Mouse (Mus musculus) neural tube, embryonic 13.5 days (tissue): ENCODE data around the gene Cdk2ap2. TPM values are rescaled to one million over a fixed set of nuclear protein-coding genes. Genes with fewer than 3 reads are reported as not detected.

ENCODE experiments used
- ATAC-seq: fragments of 200-750 bp; cut with Nextera tagmentation; 2 replicates; pipeline ENCODE4 v1.8.0; 2017; ENCODE audit warnings: low read depth, mild to moderate bottlenecking, moderate TSS enrichment, moderate library complexity
- H3K27ac ChIP-seq: fragments of 300-500 bp; sonication (generic); replicated peaks from 2 replicates; pipeline ENCODE4 v1.5.1; 2015; ENCODE audit warnings: moderate library complexity, mild to moderate bottlenecking, inconsistent platforms
- H3K27me3 ChIP-seq: fragments of 300-500 bp; sonication (generic); 2 replicates; pipeline ENCODE4 v1.6.1; 2015; ENCODE audit warnings: mild to moderate bottlenecking, inconsistent platforms
- H3K36me3 ChIP-seq: fragments of 300-500 bp; sonication (generic); 2 replicates; pipeline ENCODE4 v1.6.1; 2015; ENCODE audit warnings: mild to moderate bottlenecking, inconsistent platforms
- H3K4me1 ChIP-seq: fragments of 300-500 bp; sonication (generic); replicated peaks from 2 replicates; pipeline ENCODE4 v1.6.1; 2015; ENCODE audit warnings: inconsistent platforms
- H3K4me2 ChIP-seq: fragments of 300-500 bp; sonication (generic); 2 replicates; pipeline ENCODE4 v1.6.1; 2015; ENCODE audit warnings: inconsistent platforms, mild to moderate bottlenecking, moderate library complexity
- H3K4me3 ChIP-seq: fragments of 300-500 bp; sonication (generic); 2 replicates; pipeline ENCODE4 v1.5.1; 2015; ENCODE audit warnings: mild to moderate bottlenecking, inconsistent platforms
- H3K9ac ChIP-seq: fragments of 300-500 bp; sonication (generic); 2 replicates; pipeline ENCODE4 v1.6.1; 2015; ENCODE audit warnings: moderate library complexity, mild to moderate bottlenecking, inconsistent platforms
- H3K9me3 ChIP-seq: fragments of 300-500 bp; sonication (generic); 2 replicates; pipeline ENCODE4 v1.6.1; 2016; ENCODE audit warnings: inconsistent platforms
- WGBS: fragments of 180-500 bp; shearing (Covaris S2); methylation state at CpG from one replicate; pipeline ENCODE4 v1.1.7; 2015; 5-methylcytosine and 5-hydroxymethylcytosine counted together
- polyA plus RNA-seq: library from polyadenylated mRNA; unstranded; fragments of >200 nt; fragmentation: Nextera tagmentation; extraction: Ambion mirVana; gene quantifications from 2 replicates; pipeline ENCODE4 v1.2.1, GENCODE M21; 2015

Cdk2ap2 gene
- polyA plus RNA-seq, 1 experiment from 2014 or later, result 86.4 TPM

DNA sequence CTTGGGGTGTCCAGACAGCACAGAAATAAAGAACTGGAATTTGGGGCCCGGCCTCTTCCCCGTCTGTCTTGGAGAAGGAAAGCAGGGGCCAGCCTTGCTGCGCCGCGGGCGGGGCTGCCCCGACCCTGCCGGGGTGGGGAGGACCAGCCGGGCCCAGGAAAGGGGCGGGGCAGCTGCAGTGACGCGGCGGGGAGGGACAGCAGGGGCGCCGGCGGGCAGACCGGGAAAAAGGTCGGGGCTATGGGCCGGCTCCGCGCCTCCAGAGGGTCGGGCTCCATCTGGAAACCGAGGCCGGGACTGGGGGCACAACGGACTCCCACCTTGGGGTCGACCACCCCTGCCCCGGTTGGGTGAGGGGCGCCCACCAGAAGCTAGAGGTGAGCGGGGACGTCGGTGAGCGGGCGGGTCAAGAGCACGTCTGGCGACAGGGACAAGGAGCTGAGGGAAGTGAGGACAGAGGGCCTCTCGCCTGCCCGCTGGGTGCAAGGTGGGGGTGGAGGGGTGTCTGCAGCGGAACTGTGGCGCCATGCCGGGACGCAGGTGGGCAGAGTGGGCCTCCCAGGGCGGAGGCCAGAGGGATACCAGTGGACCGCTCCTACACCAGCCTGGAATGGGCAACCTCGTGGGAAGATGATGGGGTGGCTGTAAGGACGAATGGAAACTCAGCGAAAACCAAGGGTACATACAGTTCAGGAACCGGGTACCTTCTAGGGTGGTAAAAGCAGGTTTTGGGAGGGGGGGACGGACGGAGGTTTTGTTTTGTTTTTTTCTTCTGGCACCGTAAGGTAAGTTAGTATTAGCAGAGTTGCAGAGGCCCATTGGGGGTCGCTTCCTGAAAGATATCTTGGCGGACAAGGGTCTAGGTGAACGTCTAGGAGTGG is 3.1 kb downstream of the Cdk2ap2 start, which contains the start of gene Pitpnm1:
Pitpnm1 (plus strand) TSS at position 162 of the 881 bp plus-strand sequence.
- Histone ChIP-seq H3K4me3 (peak within 1 kb of the TSS; percentile 60), H3K4me1 (peaks cover 69% of the 10 kb centered on the region), H3K4me2 (peak within 1 kb of the TSS; percentile 85), H3K9me3 (no peaks in the 10 kb centered on the region), H3K27me3 (peaks cover 16% of the 10 kb centered on the region), H3K9ac (peak within 1 kb of the TSS; percentile 80), H3K36me3 (peaks cover 7% of the 10 kb centered on the region; the same call in 1 of the 2 replicates), H3K27ac (peak within 1 kb of the TSS; percentile 78)
- WGBS, result 1% methylated on average over 49 of the region's 53 CpGs
- no peak for ATAC-seq

DNA sequence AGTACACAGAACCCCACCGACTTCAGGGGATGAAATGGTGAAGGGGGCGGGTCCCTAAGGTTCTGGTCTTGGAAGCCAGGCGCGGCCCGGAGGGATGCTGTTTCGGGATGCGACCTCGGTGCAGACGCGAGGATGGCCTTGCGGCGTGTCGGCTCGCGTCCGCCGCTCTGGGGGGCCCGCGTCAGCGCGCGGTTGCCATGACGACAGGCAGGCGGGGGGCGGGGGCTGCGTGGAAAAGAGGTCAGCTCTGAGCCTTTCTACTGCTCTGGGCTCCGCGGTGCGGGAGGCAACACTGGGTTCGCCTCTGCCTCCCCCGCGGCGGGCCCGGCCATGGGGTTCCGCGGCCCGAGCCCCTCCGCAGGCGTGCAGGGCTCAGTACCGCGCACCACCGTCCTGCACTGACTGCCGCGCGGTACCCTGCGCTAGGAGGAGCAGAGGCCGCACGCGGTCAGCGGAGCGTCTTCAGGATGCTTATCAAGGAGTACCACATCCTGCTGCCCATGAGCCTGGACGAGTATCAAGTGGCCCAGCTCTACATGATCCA is 3.8 kb downstream of the Cdk2ap2 start:
- Histone ChIP-seq H3K4me2 (peak overlapping the region; percentile 85), H3K9me3 (no peaks in the 10 kb centered on the region), H3K9ac (peak overlapping the region; percentile 80), H3K27ac (peak overlapping the region; percentile 78), H3K4me1 (peaks cover 69% of the 10 kb centered on the region), H3K27me3 (peaks cover 16% of the 10 kb centered on the region), H3K36me3 (peaks cover 14% of the 10 kb centered on the region), H3K4me3 (peak overlapping the region; percentile 60)
- WGBS, result under 1% methylated on average over 52 of the region's 52 CpGs
- ATAC-seq, result 0 out of 2 replicates have a peak, but pooled peaks have one; percentile 3

DNA sequence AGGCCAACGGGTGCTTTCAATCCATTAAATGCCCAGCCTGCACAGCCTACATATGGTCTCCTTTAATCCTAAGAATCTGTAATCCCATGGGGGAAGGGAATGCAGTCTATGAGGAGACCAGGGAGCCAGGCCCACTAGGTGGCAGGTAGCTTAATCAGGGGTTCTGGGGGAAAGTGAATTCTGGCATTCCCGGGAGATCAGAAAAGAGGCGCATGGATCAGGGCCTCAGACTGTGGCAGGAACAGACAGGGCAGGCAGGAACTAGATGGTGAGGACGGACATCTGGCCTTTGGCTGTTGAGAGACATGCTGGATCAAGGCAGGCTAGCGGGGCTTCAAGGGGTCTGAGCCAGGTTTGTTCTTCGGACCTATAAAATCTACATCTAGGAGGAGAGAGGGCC is 4.5 kb downstream of the Cdk2ap2 start:
- H3K4me3 ChIP-seq, result peak overlapping the region; percentile 60
- H3K4me1 ChIP-seq, result peaks cover 63% of the 10 kb centered on the region
- H3K9ac ChIP-seq, result peak overlapping the region; percentile 80
- peak overlapping the region; percentile 78; the same call in 1 of the 2 replicates for H3K27ac ChIP-seq
- peak overlapping the region; percentile 85 for H3K4me2 ChIP-seq
- 60% methylated on average over 6 of the region's 6 CpGs for whole genome bisulfite sequencing
- peaks cover 16% of the 10 kb centered on the region for H3K27me3 ChIP-seq
- no peaks in the 10 kb centered on the region for H3K9me3 ChIP-seq
- H3K36me3 ChIP-seq, result peaks cover 14% of the 10 kb centered on the region
- ATAC-seq, result no peak

DNA sequence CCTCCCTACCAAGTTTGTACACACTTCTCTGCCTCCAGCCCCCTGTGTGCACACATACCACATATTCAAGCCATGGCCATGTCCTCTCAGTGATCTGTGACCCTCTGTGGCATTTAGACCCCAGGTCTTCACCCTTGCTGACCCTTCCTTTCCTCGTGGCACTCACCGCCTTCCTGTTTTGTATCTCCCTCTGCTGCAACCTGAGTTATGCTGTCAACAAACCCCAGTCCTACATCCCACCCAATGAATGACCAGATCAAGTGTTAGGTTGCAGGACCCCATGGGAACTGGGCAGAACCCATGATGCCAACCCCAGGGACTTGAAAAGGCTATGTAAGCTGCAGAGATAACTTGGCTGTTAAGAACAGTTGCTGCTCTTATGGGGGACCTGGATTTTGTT is 5.1 kb downstream of the Cdk2ap2 start:
- no peak overlapping the region for H3K9ac ChIP-seq
- WGBS, result 88% methylated on average over 2 of the region's 2 CpGs
- H3K4me3 ChIP-seq, result peak overlapping the region; percentile 60
- H3K27me3 ChIP-seq, result peaks cover 16% of the 10 kb centered on the region
- peaks cover 62% of the 10 kb centered on the region for H3K4me1 ChIP-seq
- peaks cover 20% of the 10 kb centered on the region for H3K36me3 ChIP-seq
- H3K4me2 ChIP-seq, result peak overlapping the region; percentile 85
- no peak overlapping the region for H3K27ac ChIP-seq
- no peak for ATAC-seq
- H3K9me3 ChIP-seq, result no peaks in the 10 kb centered on the region

DNA sequence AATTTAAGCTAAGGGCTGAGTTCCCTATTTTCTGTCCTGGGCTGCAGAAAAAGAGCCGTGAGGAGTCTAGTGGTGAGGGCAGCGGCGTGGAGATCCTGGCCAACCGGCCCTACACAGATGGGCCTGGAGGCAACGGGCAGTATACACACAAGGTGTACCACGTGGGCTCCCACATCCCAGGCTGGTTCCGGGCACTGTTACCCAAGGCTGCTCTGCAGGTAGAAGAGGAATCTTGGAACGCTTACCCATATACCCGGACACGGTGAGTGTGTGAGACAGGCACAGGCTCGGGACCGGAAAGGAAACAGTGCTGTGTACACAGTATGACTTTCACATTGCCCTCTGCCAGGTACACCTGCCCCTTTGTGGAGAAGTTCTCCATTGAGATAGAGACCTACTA is 5.6 kb downstream of the Cdk2ap2 start:
- no peak overlapping the region for H3K4me3 ChIP-seq
- peaks cover 25% of the 10 kb centered on the region for H3K36me3 ChIP-seq
- H3K4me2 ChIP-seq, result no peak overlapping the region
- WGBS, result 95% methylated on average over 12 of the region's 12 CpGs
- peaks cover 16% of the 10 kb centered on the region for H3K27me3 ChIP-seq
- no peaks in the 10 kb centered on the region for H3K9me3 ChIP-seq
- H3K27ac ChIP-seq, result no peak overlapping the region
- ATAC-seq, result no peak
- H3K9ac ChIP-seq, result no peak overlapping the region
- peaks cover 58% of the 10 kb centered on the region for H3K4me1 ChIP-seq

DNA sequence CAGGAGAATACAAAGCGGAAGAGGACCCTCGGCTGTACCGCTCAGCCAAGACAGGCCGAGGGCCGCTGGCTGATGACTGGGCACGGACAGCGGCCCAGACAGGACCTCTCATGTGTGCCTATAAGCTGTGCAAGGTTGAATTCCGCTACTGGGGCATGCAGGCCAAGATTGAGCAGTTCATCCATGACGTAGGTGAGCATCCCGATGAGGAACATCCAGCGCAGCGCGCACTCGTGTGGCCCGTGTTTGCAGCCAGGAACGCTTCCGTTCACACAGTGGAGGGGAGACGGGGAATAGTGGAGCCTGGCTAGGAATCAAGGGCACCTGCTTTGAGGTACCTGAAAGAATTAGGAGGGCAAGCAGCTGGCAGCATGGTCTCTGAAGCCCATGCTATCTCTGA is 6.3 kb downstream of the Cdk2ap2 start:
- no peak overlapping the region for H3K4me3 ChIP-seq
- no peaks in the 10 kb centered on the region for H3K9me3 ChIP-seq
- no peak overlapping the region for H3K4me2 ChIP-seq
- H3K27ac ChIP-seq, result no peak overlapping the region
- ATAC-seq, result no peak
- no peak overlapping the region for H3K9ac ChIP-seq
- peaks cover 31% of the 10 kb centered on the region for H3K36me3 ChIP-seq
- peaks cover 16% of the 10 kb centered on the region for H3K27me3 ChIP-seq
- peaks cover 52% of the 10 kb centered on the region for H3K4me1 ChIP-seq
- WGBS, result 92% methylated on average over 18 of the region's 18 CpGs

DNA sequence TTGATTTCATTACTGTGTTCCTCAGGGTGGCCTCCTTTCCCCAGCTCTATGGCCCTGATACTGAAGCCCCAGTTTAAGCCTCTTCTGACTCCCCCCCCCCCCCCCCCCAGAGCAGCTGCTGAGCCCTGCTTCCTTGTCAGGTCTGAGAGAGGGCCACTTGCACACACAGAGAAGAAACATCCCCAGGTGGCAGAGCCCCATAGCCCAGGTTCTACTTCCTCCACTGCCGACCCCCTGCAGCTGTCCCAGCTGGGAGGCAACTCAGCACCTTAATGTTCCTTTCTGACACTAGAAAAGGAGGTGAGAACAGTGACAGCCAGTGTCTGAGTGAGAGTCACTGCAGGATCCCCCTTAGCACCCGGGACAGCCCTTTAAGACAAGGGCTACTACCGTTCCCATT is 6.8 kb downstream of the Cdk2ap2 start:
- Histone ChIP-seq H3K36me3 (peaks cover 31% of the 10 kb centered on the region), H3K9me3 (no peaks in the 10 kb centered on the region), H3K27me3 (peaks cover 16% of the 10 kb centered on the region), H3K4me2 (no peak overlapping the region), H3K4me3 (no peak overlapping the region), H3K27ac (no peak overlapping the region), H3K9ac (no peak overlapping the region), H3K4me1 (peaks cover 47% of the 10 kb centered on the region)
- no peak for ATAC-seq
- 92% methylated on average over 3 of the region's 3 CpGs for WGBS

DNA sequence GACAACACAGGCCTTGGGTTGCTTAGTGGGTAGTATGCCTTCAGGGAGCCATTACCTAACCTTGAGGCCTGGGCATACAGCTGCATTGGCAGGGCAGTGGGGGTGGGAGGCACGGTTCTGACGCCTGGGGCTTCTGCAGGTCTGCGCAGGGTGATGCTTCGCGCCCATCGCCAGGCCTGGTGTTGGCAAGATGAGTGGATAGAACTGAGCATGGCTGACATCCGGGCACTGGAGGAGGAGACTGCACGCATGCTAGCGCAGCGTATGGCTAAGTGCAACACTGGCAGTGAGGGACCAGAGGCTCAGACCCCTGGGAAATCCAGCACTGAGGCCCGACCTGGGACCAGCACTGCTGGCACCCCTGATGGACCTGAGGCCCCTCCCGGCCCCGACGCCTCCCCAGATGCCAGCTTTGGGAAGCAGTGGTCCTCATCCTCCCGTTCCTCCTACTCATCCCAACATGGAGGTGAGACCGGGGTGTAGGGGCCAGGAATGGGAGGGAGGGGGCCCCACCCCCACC is 7.8 kb downstream of the Cdk2ap2 start:
- Histone ChIP-seq H3K9me3 (no peaks in the 10 kb centered on the region), H3K4me2 (no peak overlapping the region), H3K36me3 (peaks cover 40% of the 10 kb centered on the region), H3K27ac (peak overlapping the region; percentile 56), H3K4me3 (no peak overlapping the region), H3K27me3 (peaks cover 16% of the 10 kb centered on the region), H3K4me1 (peaks cover 37% of the 10 kb centered on the region), H3K9ac (no peak overlapping the region)
- 86% methylated on average over 16 of the region's 16 CpGs for WGBS
- no peak for ATAC-seq

DNA sequence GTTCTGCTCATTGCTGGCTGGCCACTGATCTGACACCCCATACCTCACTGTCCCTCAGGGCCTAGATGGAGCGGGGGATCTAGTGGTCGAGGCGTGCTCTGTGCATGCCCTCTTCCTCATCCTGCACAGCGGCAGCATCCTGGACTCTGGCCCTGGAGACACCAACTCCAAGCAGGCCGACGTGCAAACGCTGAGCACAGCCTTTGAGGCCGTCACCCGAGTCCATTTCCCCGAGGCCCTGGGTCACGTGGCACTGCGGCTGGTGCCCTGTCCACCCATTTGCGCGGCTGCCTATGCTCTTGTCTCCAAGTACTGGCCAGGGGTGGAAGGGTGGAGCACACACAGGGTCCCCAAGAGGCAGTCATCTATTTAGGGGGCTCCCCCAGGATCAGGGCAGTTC is 9.7 kb downstream of the Cdk2ap2 start:
- no peak for ATAC-seq
- Histone ChIP-seq H3K4me2 (no peak overlapping the region), H3K9ac (no peak overlapping the region), H3K4me1 (peaks cover 18% of the 10 kb centered on the region), H3K4me3 (no peak overlapping the region), H3K36me3 (peaks cover 57% of the 10 kb centered on the region), H3K9me3 (no peaks in the 10 kb centered on the region), H3K27ac (no peak overlapping the region), H3K27me3 (peaks cover 10% of the 10 kb centered on the region)
- 91% methylated on average over 14 of the region's 14 CpGs for WGBS

DNA sequence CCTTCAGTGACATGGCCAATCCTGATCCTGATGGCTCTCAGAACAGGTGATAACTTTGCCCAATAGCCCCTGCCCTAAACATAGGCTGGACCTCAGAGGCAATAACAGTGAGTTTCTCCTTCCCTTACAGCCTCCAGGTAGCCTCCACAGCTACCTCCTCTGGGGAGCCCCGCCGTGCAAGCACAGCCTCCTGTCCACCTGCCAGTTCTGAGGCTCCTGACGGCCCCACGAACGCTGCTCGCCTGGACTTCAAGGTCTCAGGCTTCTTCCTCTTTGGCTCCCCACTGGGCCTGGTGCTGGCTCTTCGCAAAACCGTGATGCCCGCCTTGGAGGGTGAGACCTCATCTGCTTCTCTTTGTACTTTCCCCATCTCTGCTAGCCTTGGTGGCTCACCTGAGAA is 11.6 kb downstream of the Cdk2ap2 start:
- no peaks in the 10 kb centered on the region for H3K27me3 ChIP-seq
- H3K36me3 ChIP-seq, result peaks cover 71% of the 10 kb centered on the region
- no peak for ATAC-seq
- no peak overlapping the region for H3K9ac ChIP-seq
- H3K4me3 ChIP-seq, result no peak overlapping the region
- no peaks in the 10 kb centered on the region for H3K9me3 ChIP-seq
- no peak overlapping the region for H3K4me2 ChIP-seq
- peaks cover 8% of the 10 kb centered on the region; the same call in 1 of the 2 replicates for H3K4me1 ChIP-seq
- 87% methylated on average over 9 of the region's 9 CpGs for WGBS
- no peak overlapping the region for H3K27ac ChIP-seq

DNA sequence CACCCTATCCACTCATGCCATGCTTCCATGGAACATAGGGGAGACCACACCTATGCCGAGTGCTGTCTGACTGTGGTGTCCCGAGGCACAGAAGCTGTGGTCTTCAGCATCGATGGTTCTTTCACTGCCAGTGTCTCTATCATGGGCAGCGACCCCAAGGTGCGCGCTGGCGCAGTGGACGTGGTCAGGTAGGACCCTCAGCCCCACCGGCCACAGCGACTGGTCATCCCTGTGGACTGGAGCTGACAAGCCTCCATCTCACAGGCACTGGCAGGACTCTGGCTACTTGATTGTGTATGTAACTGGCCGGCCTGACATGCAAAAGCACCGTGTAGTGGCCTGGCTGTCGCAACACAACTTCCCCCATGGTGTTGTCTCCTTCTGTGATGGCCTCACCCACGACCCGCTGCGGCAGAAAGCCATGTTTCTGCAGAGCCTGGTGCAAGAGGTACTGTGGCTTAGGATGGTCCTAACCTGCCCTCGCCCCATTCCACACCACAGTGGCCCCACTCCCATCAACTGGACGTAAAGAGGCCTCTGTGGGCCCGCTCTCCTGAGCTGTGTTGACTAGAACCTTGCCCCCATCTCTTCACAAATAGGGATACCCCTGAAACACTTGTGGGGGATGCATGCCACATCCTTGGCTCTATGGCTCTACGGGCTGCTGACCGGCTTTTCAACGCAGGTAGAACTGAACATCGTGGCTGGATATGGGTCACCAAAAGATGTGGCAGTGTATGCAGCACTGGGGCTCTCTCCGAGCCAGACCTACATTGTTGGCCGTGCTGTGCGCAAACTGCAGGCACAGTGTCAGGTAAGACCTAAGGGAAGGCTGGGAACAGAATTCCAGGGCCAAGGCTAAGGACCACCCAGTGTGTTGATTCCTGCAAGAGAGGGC is 15.3 kb downstream of the Cdk2ap2 start:
- H3K27ac ChIP-seq, result no peak overlapping the region
- peaks cover 90% of the 10 kb centered on the region for H3K36me3 ChIP-seq
- H3K4me3 ChIP-seq, result no peak overlapping the region
- H3K27me3 ChIP-seq, result no peaks in the 10 kb centered on the region
- no peak overlapping the region for H3K4me2 ChIP-seq
- H3K4me1 ChIP-seq, result no peaks in the 10 kb centered on the region
- 95% methylated on average over 26 of the region's 26 CpGs for WGBS
- H3K9ac ChIP-seq, result no peak overlapping the region
- H3K9me3 ChIP-seq, result no peaks in the 10 kb centered on the region
- ATAC-seq, result no peak
